In genomic region chr1:74303509-74304338, GRCm38 (mm10) we compare ENCODE assay signal across 8 mouse cellular contexts. TPM values are rescaled to one million over a fixed set of nuclear protein-coding genes. Genes with fewer than 3 reads are reported as not detected.
DNase-seq lines count a peak whose midpoint lies in the region; ATAC-seq lines count a peak whose summit lies in the region.

No protein-coding gene starts in this region.

- H3K27ac ChIP-seq in intestine, embryonic 15.5 days: peak overlapping the region; percentile 92
- 0 out of 2 replicates have a peak overlapping the region, but pooled peaks have one; percentile 1 for H3K27ac ChIP-seq in midbrain, embryonic 15.5 days

- no peaks in the 10 kb centered on the region for H3K9me3 ChIP-seq in intestine, embryonic 15.5 days
- no peaks in the 10 kb centered on the region for H3K9me3 ChIP-seq in midbrain, embryonic 15.5 days

- peak overlapping the region; percentile 61 for H3K4me3 ChIP-seq in intestine, embryonic 15.5 days (replicated peaks)
- peak overlapping the region; percentile 40 for H3K4me3 ChIP-seq in midbrain, embryonic 15.5 days

- ATAC-seq in granulocyte monocyte progenitor cell, adult 5-6 weeks (replicated peaks; ENCODE audit: poor library complexity, severe bottlenecking): peak; percentile 79
- ATAC-seq in intestine, embryonic 15.5 days: peak; percentile 89
- peak; percentile 71 for ATAC-seq in midbrain, embryonic 15.5 days (replicated peaks)

- peak overlapping the region; percentile 80 for H3K9ac ChIP-seq in intestine, embryonic 15.5 days
- peak overlapping the region; percentile 4; the same call in 1 of the 2 replicates for H3K9ac ChIP-seq in midbrain, embryonic 15.5 days

- peak overlapping the region; percentile 71 for H3K4me2 ChIP-seq in intestine, embryonic 15.5 days (replicated peaks)
- H3K4me2 ChIP-seq in midbrain, embryonic 15.5 days: peak overlapping the region; percentile 68

- WGBS in intestine, embryonic 15.5 days: under 1% methylated on average over 56 of the region's 56 CpGs
- WGBS in midbrain, embryonic 15.5 days: 1% methylated on average over 56 of the region's 56 CpGs

- H3K4me1 ChIP-seq in intestine, embryonic 15.5 days (replicated peaks): peaks cover 49% of the 10 kb centered on the region
- peaks cover 10% of the 10 kb centered on the region for H3K4me1 ChIP-seq in midbrain, embryonic 15.5 days

- H3K27me3 ChIP-seq in intestine, embryonic 15.5 days (replicated peaks): no peaks in the 10 kb centered on the region
- peaks cover 10% of the 10 kb centered on the region for H3K27me3 ChIP-seq in midbrain, embryonic 15.5 days (replicated peaks)

- peak; percentile 52 for DNase-seq in right cerebral cortex, adult 18-20 months
- no peak for DNase-seq in right cerebral cortex, postnatal 36 days (ENCODE audit: low spot score in 2 of 2)
- DNase-seq in embryo, embryonic 10.5 days (ENCODE audit: low spot score): peak; percentile 70
- peak; percentile 82 for DNase-seq in liver
- peak; percentile 47 to 48 for DNase-seq in spleen, postnatal 36 days (ENCODE audit: low spot score in 2 of 2)

- H3K36me3 ChIP-seq in intestine, embryonic 15.5 days: peaks cover 4% of the 10 kb centered on the region; the same call in 1 of the 2 replicates
- H3K36me3 ChIP-seq in midbrain, embryonic 15.5 days (replicated peaks): no peaks in the 10 kb centered on the region

RNA-seq across cellular contexts. Expression of gene Tmbim1, which starts 1.7 kb away (rescaled TPM):
- 21.9 and 24.6 TPM in 2 replicates for total RNA-seq in granulocyte monocyte progenitor cell, adult 5-6 weeks (2014; fragmentation: Nextera tagmentation)
- total RNA-seq in granulocyte monocyte progenitor cell, adult 5-6 weeks (2017): 13.8 and 15.0 TPM in 2 replicates
- polyA plus RNA-seq in intestine, embryonic 15.5 days (2015; fragmentation: Nextera tagmentation; extraction: Ambion mirVana): 54.9 and 64.3 TPM in 2 replicates
- 7.5 and 9.4 TPM in 2 replicates for polyA plus RNA-seq in midbrain, embryonic 15.5 days (2015; fragmentation: Nextera tagmentation; extraction: Ambion mirVana)

RNA-seq across cellular contexts. Expression of gene Pnkd, which starts 19.0 kb away (rescaled TPM):
- 28.7 and 49.8 TPM in 2 replicates for total RNA-seq in granulocyte monocyte progenitor cell, adult 5-6 weeks (2014; fragmentation: Nextera tagmentation)
- 9.0 and 14.1 TPM in 2 replicates for total RNA-seq in granulocyte monocyte progenitor cell, adult 5-6 weeks (2017)
- 120 and 127 TPM in 2 replicates for polyA plus RNA-seq in intestine, embryonic 15.5 days (2015; fragmentation: Nextera tagmentation; extraction: Ambion mirVana)
- 114 and 117 TPM in 2 replicates for polyA plus RNA-seq in midbrain, embryonic 15.5 days (2015; fragmentation: Nextera tagmentation; extraction: Ambion mirVana)

RNA-seq across cellular contexts. Expression of gene Aamp, which starts 19.2 kb away (rescaled TPM):
- total RNA-seq in granulocyte monocyte progenitor cell, adult 5-6 weeks (2014; fragmentation: Nextera tagmentation): 100 and 106 TPM in 2 replicates
- 98.8 and 140 TPM in 2 replicates for total RNA-seq in granulocyte monocyte progenitor cell, adult 5-6 weeks (2017)
- 225 and 244 TPM in 2 replicates for polyA plus RNA-seq in intestine, embryonic 15.5 days (2015; fragmentation: Nextera tagmentation; extraction: Ambion mirVana)
- 217 and 229 TPM in 2 replicates for polyA plus RNA-seq in midbrain, embryonic 15.5 days (2015; fragmentation: Nextera tagmentation; extraction: Ambion mirVana)

RNA-seq across cellular contexts. Expression of gene Gpbar1, which starts 25.4 kb away (rescaled TPM):
- total RNA-seq in granulocyte monocyte progenitor cell, adult 5-6 weeks (2014; fragmentation: Nextera tagmentation): not detected in 2 replicates
- total RNA-seq in granulocyte monocyte progenitor cell, adult 5-6 weeks (2017): not detected in 2 replicates
- 3.1 and 3.3 TPM in 2 replicates for polyA plus RNA-seq in intestine, embryonic 15.5 days (2015; fragmentation: Nextera tagmentation; extraction: Ambion mirVana)
- polyA plus RNA-seq in midbrain, embryonic 15.5 days (2015; fragmentation: Nextera tagmentation; extraction: Ambion mirVana): 0.15 and 0.17 TPM in 2 replicates

RNA-seq across cellular contexts. Expression of gene Catip, which starts 58.2 kb away (rescaled TPM):
- 1.9 TPM in 1 of 2 replicates, not detected in the other for total RNA-seq in granulocyte monocyte progenitor cell, adult 5-6 weeks (2014; fragmentation: Nextera tagmentation)
- total RNA-seq in granulocyte monocyte progenitor cell, adult 5-6 weeks (2017): not detected in 2 replicates
- 0.39 and 0.53 TPM in 2 replicates for polyA plus RNA-seq in intestine, embryonic 15.5 days (2015; fragmentation: Nextera tagmentation; extraction: Ambion mirVana)
- 0.68 and 1.9 TPM in 2 replicates for polyA plus RNA-seq in midbrain, embryonic 15.5 days (2015; fragmentation: Nextera tagmentation; extraction: Ambion mirVana)

Comparison
In these comparisons a context has a peak if more than half of its experiments do, and no peak if none do; other contexts are left out.
1. DNase-seq: peak in right cerebral cortex, adult 18-20 months (single experiment), embryo, embryonic 10.5 days (single experiment), liver (single experiment) and spleen, postnatal 36 days (2 of 2); none in right cerebral cortex, postnatal 36 days (0 of 2).
2. Peak in every context shown above with its lines, with median percentiles within 50 percentile points of each other: ATAC-seq.